Mouse (Mus musculus) T-helper 17 cell (primary cell): ENCODE results near the gene Mns1.

Experiments used
- in situ Hi-C, 2 experiments: fragments of 300-600 bp; cut with MboI, MseI; formaldehyde crosslinking; loops; 1 replicate in 1 of 2; 2 replicates in 1 of 2; pipeline ENCODE4 v1.15.1; 2025; ENCODE audit warnings: high pct_unique_total_duplicates in 2 of 2

The Mns1 gene

DNA sequence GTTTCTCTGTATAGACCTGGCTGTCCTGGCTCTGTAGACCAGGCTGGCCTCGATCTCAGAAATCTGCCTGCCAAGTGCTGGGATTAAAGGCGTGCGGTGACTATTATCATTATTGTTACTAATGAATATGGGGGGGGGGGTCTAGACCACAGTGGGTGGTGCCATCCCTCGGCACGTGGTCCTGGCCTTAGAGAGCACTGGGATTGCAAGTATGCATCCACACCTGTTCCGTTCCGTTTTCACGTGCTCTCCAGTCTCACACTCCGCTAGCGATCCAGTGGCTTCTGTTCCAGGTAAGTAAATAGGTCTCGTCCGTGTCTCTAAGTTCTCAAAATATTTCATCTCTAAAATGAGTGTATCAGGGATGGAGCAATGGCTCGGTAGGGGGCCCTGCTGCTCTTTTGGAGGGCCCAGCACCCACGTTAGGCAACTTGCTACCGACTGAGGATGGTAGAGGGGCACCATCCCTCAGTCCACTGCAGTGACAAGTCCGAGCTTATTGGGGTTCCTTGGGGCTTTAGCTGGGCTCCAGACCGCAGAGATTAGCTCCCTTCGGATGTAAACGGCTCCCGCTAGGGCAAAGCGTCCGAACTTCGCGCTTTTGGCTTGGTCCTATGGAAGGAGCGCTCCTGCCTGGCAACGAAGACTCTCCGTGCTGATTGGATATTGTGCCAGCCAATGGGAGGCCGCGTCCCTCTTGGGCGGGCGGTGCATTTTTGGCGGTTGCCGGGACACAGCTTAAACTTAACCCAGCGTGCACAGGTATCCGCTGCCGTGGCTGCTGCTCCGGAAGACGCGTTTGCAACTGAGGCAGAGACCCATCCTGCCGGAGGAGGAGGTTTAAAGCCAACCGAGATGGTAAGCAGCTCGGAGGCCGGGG is at the start of gene Mns1:
Mns1 (plus strand) TSS at position 190 of the 880 bp plus-strand sequence.
- in situ Hi-C loops: no loop called here

DNA sequence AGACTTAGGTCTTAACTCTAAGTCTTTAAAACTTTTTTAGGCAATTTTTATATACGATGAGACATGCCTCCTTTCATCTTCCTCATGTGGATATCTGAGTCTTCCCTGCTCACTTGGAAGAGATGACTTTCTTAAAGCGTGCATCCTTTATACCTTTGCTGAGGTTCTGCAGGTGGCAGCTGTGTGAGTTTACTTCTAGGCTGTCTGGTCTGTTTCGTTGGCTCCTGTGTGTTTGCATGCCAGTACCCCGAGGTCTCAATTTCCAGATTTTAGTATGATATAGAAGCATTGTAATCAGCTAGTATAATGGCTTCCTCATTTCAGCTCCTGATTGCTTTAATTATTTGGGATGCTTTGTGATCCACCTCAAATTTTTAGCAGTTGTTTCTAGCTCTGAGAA is 48.9 kb upstream of the Mns1 start:
- in situ Hi-C loops: no loop called here

DNA sequence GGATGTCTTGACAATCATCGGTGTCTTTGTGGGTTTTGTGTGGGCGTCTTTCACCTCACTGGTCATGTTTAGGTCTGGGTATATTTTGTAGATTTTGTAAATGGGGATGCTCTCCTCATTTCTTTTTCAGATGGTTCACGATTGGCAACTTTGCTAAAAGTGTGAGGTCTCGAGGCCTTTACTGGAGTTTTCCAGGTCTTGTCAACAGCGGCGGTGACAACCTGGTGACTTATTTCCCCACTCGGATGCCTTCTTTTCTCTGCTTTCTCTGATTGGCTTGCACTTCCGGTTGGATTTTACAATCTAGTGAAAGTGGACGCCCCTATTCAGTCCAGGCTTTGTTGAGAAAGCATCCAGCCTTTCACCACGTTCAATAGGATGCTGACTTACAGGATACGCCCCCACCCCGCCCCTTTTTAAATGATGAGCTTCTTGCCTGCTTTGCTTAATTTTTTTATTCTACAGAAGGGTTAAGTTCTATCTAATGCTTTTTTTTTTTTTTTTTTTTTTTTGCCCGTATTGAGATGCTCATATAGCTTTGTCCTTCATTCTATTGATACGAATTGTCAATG is 48.3 kb upstream of the Mns1 start:
- in situ Hi-C loops: loop anchor here in 1 of 2 experiments (10.0 kb wide), 1 partner anchor 555 kb away; no protein-coding TSS in a partner anchor

DNA sequence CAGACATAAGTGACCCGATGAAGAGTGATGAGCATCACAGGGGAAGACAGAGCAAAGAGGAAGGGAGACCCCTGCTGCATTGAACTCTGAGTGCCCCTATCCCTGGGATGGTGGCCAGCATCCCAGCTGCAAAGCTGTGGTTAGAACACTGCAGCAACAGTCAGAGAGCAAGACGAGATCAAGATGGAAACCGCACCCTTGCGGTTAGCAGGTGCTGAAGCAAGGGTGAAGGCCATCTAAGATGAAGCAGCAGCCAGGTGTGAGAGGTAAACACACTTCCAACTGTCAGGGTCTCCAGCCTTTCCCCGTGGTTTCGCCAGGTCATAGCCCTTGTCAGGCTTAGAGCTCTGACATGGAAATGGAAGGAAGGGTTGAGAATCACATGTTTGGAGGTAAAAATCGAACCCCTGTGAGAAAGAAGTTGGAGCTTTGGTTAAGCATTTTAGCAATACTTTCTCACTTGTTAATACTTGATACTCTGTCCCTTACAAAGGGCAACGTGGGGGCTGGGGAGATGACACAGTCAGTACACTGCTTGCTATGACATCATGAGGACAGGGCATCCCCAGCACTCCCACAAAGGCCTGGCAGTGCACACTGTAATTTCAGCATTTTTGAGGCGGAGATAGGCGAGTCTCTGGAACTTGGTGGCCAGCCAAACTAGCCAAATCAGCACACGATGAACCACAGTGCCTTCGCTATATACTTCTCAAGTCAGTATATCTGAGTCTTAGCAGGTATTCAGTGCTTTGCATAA is 47.3 kb upstream of the Mns1 start:
- in situ Hi-C loops: loop anchor here in 1 of 2 experiments (10.0 kb wide), 1 partner anchor 556 kb away; no protein-coding TSS in a partner anchor

DNA sequence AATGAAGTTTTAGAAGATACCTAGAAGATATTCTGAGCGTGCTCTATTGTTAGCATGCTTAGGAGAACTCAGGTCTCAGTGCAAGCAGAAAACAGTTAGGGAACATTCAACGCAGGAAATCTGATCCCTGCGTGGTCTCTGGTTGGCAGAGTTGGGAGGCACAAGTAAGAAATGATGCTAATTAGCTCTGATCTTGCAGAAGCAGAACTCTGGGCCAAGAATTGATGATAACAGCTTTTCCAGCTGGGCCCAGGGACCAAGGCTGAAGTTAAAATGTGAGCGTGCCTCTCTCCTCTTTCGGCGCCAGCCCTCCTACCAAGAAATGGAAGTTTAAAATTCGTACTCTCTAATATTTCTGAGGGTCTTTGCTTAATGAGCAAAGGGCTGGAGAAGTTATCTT is 45.1 kb upstream of the Mns1 start:
- in situ Hi-C loops: loop anchor here in 1 of 2 experiments (10.0 kb wide), 1 partner anchor 558 kb away; no protein-coding TSS in a partner anchor

DNA sequence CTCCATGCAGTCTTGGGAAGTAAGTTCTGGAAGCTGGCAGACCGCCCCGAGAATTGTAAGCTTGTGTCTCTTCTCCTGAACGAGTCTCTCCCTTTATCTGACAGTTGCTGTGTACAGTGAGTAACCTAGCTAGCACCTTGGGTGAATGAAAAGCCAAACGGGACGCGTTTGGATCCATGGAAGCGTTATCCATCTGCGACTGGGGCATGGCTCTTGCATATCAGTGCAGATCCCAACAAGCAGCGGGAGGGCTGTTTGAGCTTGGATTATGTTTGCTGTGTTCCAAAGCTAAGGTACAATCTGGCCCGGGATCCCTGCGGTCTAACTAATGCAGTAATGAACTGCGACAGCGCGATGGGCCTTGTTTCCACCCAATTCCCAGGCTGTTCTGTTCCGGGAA is 44.6 kb upstream of the Mns1 start:
- in situ Hi-C loops: loop anchor here in 1 of 2 experiments (10.0 kb wide), 1 partner anchor 558 kb away; no protein-coding TSS in a partner anchor

DNA sequence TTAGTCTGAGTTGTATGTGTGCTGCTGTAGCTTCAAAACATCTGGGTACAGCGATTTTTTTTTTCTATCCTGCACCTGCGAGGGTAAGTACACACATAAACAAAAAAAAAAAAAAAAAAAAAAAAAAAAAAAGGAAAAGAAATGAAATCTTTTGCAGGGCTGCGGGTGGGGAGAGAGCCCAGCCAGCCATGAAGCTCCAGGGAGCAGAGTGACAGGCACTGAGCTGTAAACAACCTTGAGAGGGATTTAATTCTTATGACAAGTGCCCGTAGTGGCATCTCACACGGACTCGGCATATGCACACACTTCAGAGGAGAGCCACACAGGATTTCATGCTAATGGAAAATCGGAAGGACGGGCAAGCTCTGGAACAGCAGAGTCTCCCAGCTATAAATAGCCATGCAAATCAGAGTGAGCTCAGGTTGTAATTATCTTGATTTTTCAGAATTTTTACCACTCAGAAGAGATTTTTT is 43.9 kb upstream of the Mns1 start:
- in situ Hi-C loops: loop anchor here in 1 of 2 experiments (10.0 kb wide), 1 partner anchor 559 kb away; no protein-coding TSS in a partner anchor

DNA sequence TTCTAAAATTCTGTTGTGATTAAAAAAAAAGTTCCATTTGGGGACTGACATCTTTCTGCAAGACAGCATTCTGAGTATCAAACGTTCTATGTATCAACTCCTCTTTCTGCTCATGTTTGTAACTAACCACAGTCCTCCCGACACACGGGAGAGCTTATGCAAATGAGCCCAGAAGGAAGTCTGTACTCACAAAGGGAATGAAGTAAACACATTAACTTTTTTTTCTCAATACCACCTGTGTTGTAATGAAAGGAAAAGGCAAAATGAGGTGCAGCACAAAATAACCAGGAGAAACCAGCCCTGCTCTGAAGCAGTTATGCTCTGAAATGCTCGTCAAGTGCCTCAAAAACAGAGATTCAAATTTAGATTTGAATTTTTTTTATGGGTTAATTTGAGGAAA is 37.7 kb upstream of the Mns1 start:
- in situ Hi-C loops: loop anchor here in 1 of 2 experiments (10.0 kb wide), 1 partner anchor 905 kb away; no protein-coding TSS in a partner anchor

DNA sequence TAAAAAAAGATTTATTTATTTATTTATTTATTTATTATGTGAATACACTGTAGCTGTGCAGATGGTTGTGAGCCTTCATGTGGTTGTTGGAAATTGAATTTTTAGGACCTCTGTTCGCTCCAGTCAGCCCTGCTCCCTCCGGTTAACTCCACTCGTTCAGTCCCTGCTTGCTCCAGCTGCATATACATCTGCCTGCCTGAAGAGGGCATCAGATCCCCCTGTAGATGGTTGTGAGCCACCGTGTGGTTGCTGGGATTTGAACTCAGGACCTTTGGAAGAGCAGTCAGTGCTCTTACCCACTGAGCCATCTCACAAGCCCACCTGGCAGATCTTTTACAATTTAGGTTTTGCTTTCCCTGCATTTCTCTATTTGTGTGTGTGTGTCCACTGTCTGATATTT is 36.0 kb upstream of the Mns1 start:
- in situ Hi-C loops: loop anchor here in 1 of 2 experiments (10.0 kb wide), 1 partner anchor 907 kb away; no protein-coding TSS in a partner anchor

DNA sequence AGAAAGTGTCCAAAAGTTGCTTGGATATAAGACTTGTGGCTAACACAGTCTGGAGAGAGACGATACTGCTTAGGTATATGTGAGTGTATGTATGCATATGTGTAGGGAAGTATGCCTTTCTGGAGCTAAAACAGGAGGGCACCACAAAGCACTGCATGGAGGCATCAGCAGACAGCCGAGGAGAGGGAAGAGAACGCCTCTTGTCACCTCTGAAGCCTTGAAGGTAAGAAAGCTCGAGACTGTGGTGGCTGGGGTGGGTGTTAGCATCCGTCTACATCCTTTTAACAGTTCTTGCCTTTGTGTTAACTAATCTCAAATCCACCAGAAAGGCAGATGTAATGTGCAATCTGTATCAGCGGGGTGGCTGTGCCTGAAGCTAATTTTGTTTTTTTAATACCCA is 34.4 kb upstream of the Mns1 start:
- in situ Hi-C loops: loop anchor here in 1 of 2 experiments (10.0 kb wide), 1 partner anchor 909 kb away; no protein-coding TSS in a partner anchor

DNA sequence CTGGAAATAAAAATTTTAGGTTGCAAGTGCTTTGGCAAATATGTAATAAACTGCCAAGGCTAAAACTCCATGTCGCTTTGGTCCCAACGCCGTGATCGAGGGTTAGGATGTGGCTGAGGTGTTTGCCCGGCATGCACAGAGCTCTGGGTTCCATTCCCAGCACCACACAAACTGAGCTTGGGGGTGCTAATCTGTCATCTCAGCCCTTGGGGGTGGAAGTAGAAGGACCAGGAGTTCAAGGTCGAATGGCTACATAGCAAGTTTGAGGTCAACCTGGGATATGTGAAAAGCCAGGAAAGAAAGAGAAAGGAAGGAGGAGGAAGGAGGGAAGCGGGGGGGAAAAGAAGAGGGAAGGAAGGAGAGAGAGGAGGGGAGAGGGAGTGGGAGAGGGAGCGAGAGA is 33.4 kb upstream of the Mns1 start:
- in situ Hi-C loops: loop anchor here in 1 of 2 experiments (10.0 kb wide), 1 partner anchor 910 kb away; no protein-coding TSS in a partner anchor

DNA sequence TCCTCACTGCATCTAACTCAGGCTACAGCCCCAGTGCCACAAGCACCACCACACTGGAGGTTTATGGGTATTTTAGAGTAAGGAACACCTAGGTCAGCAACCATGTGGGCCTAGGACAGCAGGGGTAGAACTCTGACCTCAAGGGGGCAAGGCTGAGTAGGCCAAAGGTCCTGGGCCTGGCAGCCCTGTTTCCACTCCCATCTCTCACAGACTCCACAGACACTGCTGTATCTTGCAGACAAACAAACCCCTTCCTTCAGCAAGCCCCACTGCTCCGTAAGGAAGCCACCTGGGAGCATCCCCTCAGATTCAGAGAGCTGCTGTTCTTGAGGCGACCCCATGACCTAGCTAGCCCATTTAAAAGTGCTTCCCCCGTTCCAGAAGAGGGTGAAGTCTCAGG is 32.9 kb upstream of the Mns1 start:
- in situ Hi-C loops: loop anchor here in 1 of 2 experiments (10.0 kb wide), 1 partner anchor 910 kb away; no protein-coding TSS in a partner anchor

DNA sequence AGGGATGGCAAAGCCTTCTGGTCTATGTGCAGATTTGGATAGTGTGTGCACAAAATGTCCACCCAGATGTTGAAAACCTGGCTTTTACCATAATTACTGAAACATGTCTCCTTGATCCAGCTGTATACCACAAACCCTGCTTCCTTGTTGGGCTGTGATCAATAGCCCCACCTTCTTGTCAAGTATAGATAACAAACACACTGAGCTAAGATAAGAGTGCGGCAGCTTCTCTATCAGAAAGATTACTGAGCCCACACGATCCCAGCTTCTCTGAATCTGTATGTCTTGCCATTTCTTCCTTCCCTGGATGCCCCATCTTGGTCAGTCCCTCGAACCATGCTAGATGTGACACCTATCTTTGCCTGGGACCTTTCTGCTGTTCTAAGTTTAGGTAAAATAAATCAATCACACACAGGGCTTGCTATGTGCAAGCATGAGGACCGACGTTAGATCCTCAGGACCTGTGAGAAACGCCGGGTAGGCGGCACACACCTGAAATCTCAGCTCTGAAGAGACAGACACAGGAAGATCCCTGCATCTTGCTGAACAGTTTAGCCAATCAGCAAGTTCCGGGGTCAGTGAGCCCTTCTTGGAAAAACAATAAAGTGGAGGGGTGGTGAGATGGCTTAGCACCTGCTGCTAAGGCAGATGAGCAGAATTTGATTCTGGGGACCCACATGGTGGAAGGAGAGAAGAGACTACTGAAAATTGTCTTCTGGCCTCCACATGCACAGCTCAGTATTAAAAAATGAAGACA is 31.8 kb upstream of the Mns1 start:
- in situ Hi-C loops: loop anchor here in 1 of 2 experiments (10.0 kb wide), 1 partner anchor 911 kb away; no protein-coding TSS in a partner anchor

DNA sequence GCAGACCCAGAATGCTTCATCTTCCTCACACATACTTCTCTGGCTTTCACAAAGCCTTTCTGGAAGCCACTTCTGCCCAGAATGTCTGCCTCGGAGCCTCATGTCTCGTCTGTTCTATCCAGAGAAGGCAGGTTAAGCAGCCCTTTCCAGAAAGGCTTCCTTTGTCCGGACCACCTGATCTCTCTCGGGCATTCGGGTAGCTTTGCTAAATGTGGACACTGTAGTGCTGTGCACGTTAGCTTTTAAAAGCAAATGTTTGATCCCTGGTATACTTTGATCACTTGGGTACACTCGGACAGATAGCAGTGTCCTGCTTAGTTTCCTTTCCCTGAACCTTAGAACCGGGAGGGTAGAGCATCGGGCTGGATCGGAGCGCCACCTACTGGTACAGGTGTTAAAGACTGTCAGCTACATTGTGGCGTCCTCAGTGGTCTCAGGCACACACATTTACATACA is 29.7 kb upstream of the Mns1 start:
- in situ Hi-C loops: loop anchor here in 1 of 2 experiments (10.0 kb wide), 1 partner anchor 913 kb away; no protein-coding TSS in a partner anchor

DNA sequence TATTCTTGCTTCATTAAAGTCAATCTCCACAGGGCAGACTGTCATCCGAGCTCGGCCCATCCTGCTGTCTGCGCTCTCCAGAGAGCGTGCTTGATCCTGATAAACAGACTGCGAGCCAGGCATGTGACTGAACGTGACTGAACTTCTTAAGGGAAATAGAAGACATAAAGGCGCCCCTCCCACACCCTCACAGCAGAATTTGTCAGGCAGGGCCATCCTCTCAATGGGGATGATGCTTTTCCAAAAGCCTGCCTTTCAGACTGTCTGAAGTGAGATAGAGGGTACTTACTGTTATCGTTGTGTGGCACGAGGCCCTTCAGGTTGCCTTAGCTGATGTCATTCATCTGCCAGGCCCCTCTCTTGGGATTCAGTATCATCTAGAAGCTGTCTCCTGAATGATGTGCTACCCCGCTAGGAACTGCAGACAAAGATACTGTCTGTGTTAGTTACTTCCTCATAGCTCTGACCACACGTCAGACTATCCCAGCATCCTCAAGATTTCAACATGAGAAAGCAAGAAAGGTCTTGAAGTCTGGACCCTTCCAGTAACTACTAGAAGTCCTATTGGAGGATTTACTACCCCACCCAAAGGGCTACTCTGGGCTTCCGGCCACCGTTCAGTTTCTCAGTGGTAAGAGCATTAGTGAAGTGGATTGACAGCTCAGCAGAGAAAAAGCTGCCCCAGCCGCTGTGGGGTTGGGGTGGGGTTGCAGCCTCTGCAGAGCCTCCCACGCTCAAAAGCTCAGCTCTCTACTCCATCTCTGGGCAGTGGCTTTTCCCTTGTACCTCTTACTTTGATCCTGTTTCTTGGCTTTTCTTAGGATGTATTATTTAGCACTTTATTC is 28.2 kb upstream of the Mns1 start:
- in situ Hi-C loops: loop anchor here in 1 of 2 experiments (10.0 kb wide), 1 partner anchor 915 kb away; no protein-coding TSS in a partner anchor

DNA sequence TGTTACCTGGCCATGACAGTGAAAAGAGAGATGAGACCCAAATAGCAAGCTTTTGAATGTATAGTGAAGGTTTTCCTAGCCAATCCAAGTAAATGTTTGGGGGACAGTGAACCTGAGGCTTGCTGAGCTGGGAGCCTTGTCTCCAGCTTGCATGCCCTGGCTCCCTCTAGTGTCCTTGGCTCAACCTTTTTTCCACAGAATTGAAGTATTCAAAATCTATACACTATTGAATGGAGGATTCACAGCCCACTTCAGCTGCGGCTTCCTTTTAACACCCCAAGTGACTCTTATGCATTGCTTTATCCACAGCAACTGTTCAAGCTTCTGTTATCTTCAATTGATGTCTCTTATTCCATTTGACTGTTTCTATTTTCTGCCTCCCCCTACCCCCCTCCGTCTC is 26.1 kb upstream of the Mns1 start:
- in situ Hi-C loops: no loop called here

DNA sequence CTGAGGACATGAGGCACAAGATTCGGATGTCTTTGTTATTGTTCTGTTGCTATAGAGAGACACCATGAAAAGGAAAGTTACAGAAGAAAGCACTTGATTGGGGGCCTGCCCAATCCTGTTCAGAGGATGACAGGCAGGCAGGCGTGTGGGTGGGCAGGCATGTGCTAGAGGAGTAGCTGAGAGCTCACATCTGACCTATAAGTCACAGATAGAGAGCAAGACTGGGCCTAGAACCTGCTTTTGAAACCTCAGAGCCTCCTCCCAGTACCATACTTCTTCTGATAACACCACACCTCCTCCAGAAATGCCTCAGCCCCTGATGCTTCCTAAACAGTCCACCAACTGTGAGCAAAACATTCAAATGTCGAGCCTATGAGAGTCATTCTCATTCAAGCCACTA is 19.4 kb upstream of the Mns1 start:
- in situ Hi-C loops: no loop called here

DNA sequence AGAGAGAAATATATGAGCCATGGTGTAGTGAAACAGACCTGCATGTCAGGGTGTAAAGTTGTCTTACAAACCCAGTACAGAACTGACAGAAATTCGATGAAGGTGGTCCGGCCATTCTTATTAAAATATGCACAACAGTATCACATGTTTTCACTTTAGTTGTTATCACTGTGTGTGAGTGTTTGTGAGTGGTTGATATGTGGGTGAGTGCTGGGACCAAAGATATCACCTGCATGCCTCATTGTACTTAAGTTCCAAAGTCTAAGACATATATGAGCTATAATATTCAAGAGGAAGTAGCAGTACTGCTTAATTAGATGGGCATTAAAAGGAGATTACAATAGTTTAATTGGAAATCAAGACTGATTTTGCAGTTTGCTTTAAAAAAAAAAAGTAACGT is 17.3 kb upstream of the Mns1 start:
- in situ Hi-C loops: loop anchor here in 1 of 2 experiments (5.0 kb wide), 1 partner anchor 593 kb away; no protein-coding TSS in a partner anchor

DNA sequence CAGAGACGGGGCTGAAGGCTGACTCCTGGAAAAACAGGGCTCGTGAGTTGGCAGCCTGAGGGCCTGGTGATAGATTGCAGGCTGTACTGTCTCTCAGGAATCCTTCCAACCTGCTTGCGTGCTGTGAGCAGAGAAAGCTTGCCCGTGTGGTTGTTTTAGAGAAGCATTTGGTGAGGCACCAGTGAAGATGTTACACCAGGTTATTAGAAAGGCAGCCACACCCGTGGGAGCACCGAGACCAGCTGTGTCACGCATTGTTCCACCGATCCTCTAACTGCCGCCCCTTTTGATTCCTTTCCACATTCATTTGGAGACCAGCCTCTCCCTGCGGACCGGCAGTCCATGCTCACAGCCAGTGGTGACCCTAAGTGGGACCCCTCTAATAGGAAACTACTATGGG is 15.5 kb upstream of the Mns1 start:
- in situ Hi-C loops: loop anchor here in 1 of 2 experiments (5.0 kb wide), 1 partner anchor 595 kb away; no protein-coding TSS in a partner anchor
